Mouse (Mus musculus): Measurements from ENCODE around the gene Sp2.

DNA sequence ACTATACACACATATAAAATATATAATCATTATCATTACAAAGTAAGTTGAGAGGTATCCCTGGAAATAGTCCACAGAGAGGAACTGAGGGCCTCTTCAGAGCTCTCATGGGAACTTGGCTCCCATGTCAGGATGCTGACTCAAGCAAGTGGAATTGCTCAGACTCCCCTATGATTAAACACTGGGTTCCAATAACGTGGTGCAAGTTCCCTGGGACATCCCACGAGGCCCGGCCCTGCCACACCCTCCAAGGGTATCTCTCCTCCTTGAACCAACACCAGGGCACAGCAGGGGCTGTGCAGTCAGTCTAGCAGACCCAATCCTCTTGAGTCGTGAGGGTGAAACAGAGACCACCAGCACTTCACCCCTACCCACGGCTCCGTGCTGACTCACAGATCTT, 63.8 kb downstream of the Sp2 start:
- TF ChIP-seq CTCF (IDR thresholded peaks at IDR 0.05; ENCODE audit: borderline replicate concordance, insufficient read depth, low read length) (no peak), POLR2A (IDR thresholded peaks at IDR 0.05; ENCODE audit: low read depth, low read length) (no peak)
